Comparison of ENCODE assay signal across 8 mouse cellular contexts in genomic region chrX:157731658-157732314, GRCm38 (mm10). TPM values are rescaled to one million over a fixed set of nuclear protein-coding genes. Genes with fewer than 3 reads are reported as not detected.
DNase-seq lines count a peak whose midpoint lies in the region; ATAC-seq and TF ChIP-seq lines count a peak whose summit lies in the region.

No protein-coding gene starts in this region.

- no peak overlapping the region for H3K9ac ChIP-seq in liver, embryonic 12.5 days

- peak overlapping the region; percentile 4; the same call in 1 of the 2 replicates for H3K4me2 ChIP-seq in liver, embryonic 12.5 days

- WGBS in liver, embryonic 12.5 days (ENCODE audit: insufficient replicate concordance) = 26% methylated on average over 9 of the region's 9 CpGs
- 30% methylated on average over 9 of the region's 9 CpGs for WGBS in thymus, adult 2 months

- H3K4me1 ChIP-seq in liver, embryonic 12.5 days = no peaks in the 10 kb centered on the region
- H3K4me1 ChIP-seq in thymus, adult 2 months (replicated peaks; ENCODE audit: control insufficient read depth, insufficient read depth, low read length) = no peaks in the 10 kb centered on the region

- TF ChIP-seq POLR2A in thymus, adult 2 months (IDR thresholded peaks at IDR 0.05; ENCODE audit: control insufficient read depth, extremely low read depth, insufficient read depth, low read length, poor library complexity) = no peak

- TF ChIP-seq CTCF in thymus, adult 2 months (IDR thresholded peaks at IDR 0.05; ENCODE audit: borderline replicate concordance, control insufficient read depth, extremely low read depth, insufficient read depth, low read length, poor library complexity) = no peak

- no peaks in the 10 kb centered on the region for H3K36me3 ChIP-seq in liver, embryonic 12.5 days
- no peaks in the 10 kb centered on the region for H3K36me3 ChIP-seq in thymus, adult 2 months (ENCODE audit: control insufficient read depth, insufficient read depth, low read length)

- no peak for ATAC-seq in liver, embryonic 12.5 days

- intact Hi-C loops in gastrocnemius, postnatal 36 days (cut with DNase I) = loop anchor here (10.0 kb wide), 1 partner anchor 1193 kb away; no protein-coding TSS in a partner anchor

- H3K9me3 ChIP-seq in liver, embryonic 12.5 days (replicated peaks) = no peaks in the 10 kb centered on the region

- 0 out of 2 replicates have a peak, but pooled peaks cover 6% of the 10 kb centered on the region for H3K27me3 ChIP-seq in liver, embryonic 12.5 days (replicated peaks)
- no peaks in the 10 kb centered on the region for H3K27me3 ChIP-seq in thymus, adult 2 months (ENCODE audit: control insufficient read depth, insufficient read depth, low read length)

- DNase-seq in 3134 (ENCODE audit: extremely low read depth, insufficient read length, low spot score) = peak; percentile 26
- DNase-seq in adrenal gland, adult 18-20 months (ENCODE audit: low spot score in 2 of 2) = peak; percentile 41 to 57
- peak; percentile 77 for DNase-seq in embryo, embryonic 11 days
- peak; percentile 31 to 56 for DNase-seq in gastrocnemius, postnatal 36 days
- peak; percentile 66 for DNase-seq in kidney, postnatal 14 days
- DNase-seq in neural tube, embryonic 10.5 days (ENCODE audit: extremely low spot score, low spot score) = peak; percentile 69
- peak; percentile 16 for DNase-seq in thymus, adult 2 months

- no peak overlapping the region for H3K27ac ChIP-seq in liver, embryonic 12.5 days
- H3K27ac ChIP-seq in thymus, adult 2 months (ENCODE audit: control insufficient read depth, insufficient read depth, low read length) = no peak overlapping the region

- H3K4me3 ChIP-seq in liver, embryonic 12.5 days = no peak overlapping the region
- H3K4me3 ChIP-seq in thymus, adult 2 months (ENCODE audit: control insufficient read depth, insufficient read depth, low read length) = no peak overlapping the region

RNA-seq across cellular contexts. Expression of gene Smpx, which starts 33.1 kb away (rescaled TPM):
- total RNA-seq in adrenal gland, adult 18-20 months (2021) = 10 to 100 TPM; 20.9 to 26.9 TPM
- total RNA-seq in gastrocnemius, postnatal 36 days (2021) = 100 to 1,000 TPM; 281 to 289 TPM
- 0.41 and 0.47 TPM in 2 replicates for polyA plus RNA-seq in liver, embryonic 12.5 days (2016; fragmentation: Nextera tagmentation; extraction: Ambion mirVana)
- 0.56 and 6.2 TPM in 2 replicates for polyA plus RNA-seq in thymus, adult 2 months (2012; rRNA removed)

Comparison
In these comparisons a context has a peak if more than half of its experiments do, and no peak if none do; other contexts are left out.
1. DNase-seq: peak in every context shown above with its lines; median percentile 77 in embryo, embryonic 11 days; 69 in neural tube, embryonic 10.5 days; 66 in kidney, postnatal 14 days; 49 in adrenal gland, adult 18-20 months; 44 in gastrocnemius, postnatal 36 days; 26 in 3134; 16 in thymus, adult 2 months.
2. RNA of gene Smpx, which starts 33.1 kb away (total RNA-seq): 281 to 289 TPM in gastrocnemius, postnatal 36 days; 20.9 to 26.9 TPM in adrenal gland, adult 18-20 months; every median in the first group is over 10 times any median in the second.